ENCODE assay signal across 11 mouse cellular contexts in genomic region chr17:88758003-88758437, GRCm38 (mm10). TPM values are rescaled to one million over a fixed set of nuclear protein-coding genes. Genes with fewer than 3 reads are reported as not detected.
DNase-seq lines count a peak whose midpoint lies in the region; ATAC-seq and TF ChIP-seq lines count a peak whose summit lies in the region.
"Had no signal": no experiment of that assay in that cellular context is flagged by ENCODE, and none has a peak within 500 bp of the region (broad histone marks: within the 10 kb centered on the region; RNA-seq: fewer than 3 reads in every experiment).

No protein-coding gene starts in this region.

- H3K36me3 ChIP-seq in lung, postnatal 0 days (ENCODE audit: insufficient read depth, low read length) = no peaks in the 10 kb centered on the region
- H3K36me3 ChIP-seq in forebrain, embryonic 16.5 days (ENCODE audit: control insufficient read depth, insufficient read depth) = no peaks in the 10 kb centered on the region

- H3K4me2 ChIP-seq in lung, postnatal 0 days (replicated peaks; ENCODE audit: low read depth, low read length) = no peak overlapping the region
- H3K4me2 ChIP-seq in forebrain, embryonic 16.5 days (ENCODE audit: low read length) = peak overlapping the region; percentile 41

- no peak overlapping the region for H3K27ac ChIP-seq in lung, postnatal 0 days (ENCODE audit: low read length)
- H3K27ac ChIP-seq in forebrain, embryonic 16.5 days (ENCODE audit: low read length) = peak overlapping the region; percentile 29

- H3K9me3 ChIP-seq in lung, postnatal 0 days (ENCODE audit: low read length) = no peaks in the 10 kb centered on the region
- H3K9me3 ChIP-seq in forebrain, embryonic 16.5 days (ENCODE audit: control insufficient read depth, low read length) = no peaks in the 10 kb centered on the region

- DNase-seq in lung, postnatal 25 days (ENCODE audit: low spot score) = peak; percentile 14
- DNase-seq in lung, postnatal 0 days (ENCODE audit: low spot score) = no peak
- peak; percentile 37 for DNase-seq in right cerebral cortex, postnatal 14 days
- DNase-seq in kidney, adult 11 months = no peak
- no peak for DNase-seq in urinary bladder, postnatal 36 days (ENCODE audit: low spot score in 2 of 2)
- DNase-seq in ovary, postnatal 14 days (ENCODE audit: low spot score) = no peak
- DNase-seq: cerebellum, postnatal 10 days; liver had no signal

- WGBS in lung, postnatal 0 days = 21% methylated on average over 9 of the region's 9 CpGs
- WGBS in forebrain, embryonic 16.5 days = 3% methylated on average over 9 of the region's 9 CpGs

- TF ChIP-seq EP300 in lung, postnatal 0 days (IDR thresholded peaks at IDR 0.05) = no peak

- no peaks in the 10 kb centered on the region for H3K4me1 ChIP-seq in lung, postnatal 0 days (ENCODE audit: insufficient read depth, low read depth, low read length)
- H3K4me1 ChIP-seq in forebrain, embryonic 16.5 days (replicated peaks; ENCODE audit: control insufficient read depth, insufficient read depth, low read length) = peaks cover 25% of the 10 kb centered on the region

- TF ChIP-seq CTCF in lung, postnatal 0 days (IDR thresholded peaks at IDR 0.05) = no peak

- H3K4me3 ChIP-seq in lung, postnatal 0 days (ENCODE audit: low read depth, low read length) = no peak overlapping the region
- H3K4me3 ChIP-seq in forebrain, embryonic 16.5 days (replicated peaks; ENCODE audit: low read length) = no peak overlapping the region

- no peaks in the 10 kb centered on the region for H3K27me3 ChIP-seq in lung, postnatal 0 days (replicated peaks; ENCODE audit: insufficient read depth, low read length)
- H3K27me3 ChIP-seq in forebrain, embryonic 16.5 days (replicated peaks; ENCODE audit: control insufficient read depth, insufficient read depth, low read length) = peaks cover 7% of the 10 kb centered on the region; the same call in 1 of the 2 replicates

- ATAC-seq in lung, postnatal 0 days = no peak
- peak; percentile 68 for ATAC-seq in forebrain, embryonic 16.5 days
- ATAC-seq in megakaryocyte, adult 5-6 weeks (ENCODE audit: poor library complexity, severe bottlenecking) = peak; percentile 34

- no peak overlapping the region for H3K9ac ChIP-seq in lung, postnatal 0 days (replicated peaks; ENCODE audit: low read depth)
- H3K9ac ChIP-seq in forebrain, embryonic 16.5 days (replicated peaks; ENCODE audit: low read depth, low read length) = no peak overlapping the region

RNA-seq across cellular contexts. Expression of gene Lhcgr, which starts 33.8 kb away (rescaled TPM):
- 0.13 and 0.19 TPM in 2 replicates for polyA plus RNA-seq in lung, postnatal 0 days (2015; fragmentation: Nextera tagmentation; extraction: Ambion mirVana)
- polyA plus RNA-seq in forebrain, embryonic 16.5 days (2015; fragmentation: Nextera tagmentation; extraction: Ambion mirVana) = 1.6 and 3.2 TPM in 2 replicates
- not detected in 2 replicates for total RNA-seq in megakaryocyte, adult 5-6 weeks (2015)
- not detected in 2 replicates for total RNA-seq in megakaryocyte, adult 5-6 weeks (2017)
- total RNA-seq: heart, adult 8-10 months had no signal

Comparison
In these comparisons a context has a peak if more than half of its experiments do, and no peak if none do; other contexts are left out.
1. DNase-seq: peak in lung, postnatal 25 days (single experiment) and right cerebral cortex, postnatal 14 days (single experiment); none in lung, postnatal 0 days (single experiment), kidney, adult 11 months (single experiment), urinary bladder, postnatal 36 days (0 of 2) and ovary, postnatal 14 days (single experiment).